Mouse (Mus musculus): ENCODE results near the gene Astn2.

Astn2 gene

GRCm38 (mm10) chr4:65586947-65587346 lies 817.5 kb downstream of the Astn2 start:
- in situ Hi-C loops (cut with MboI, MseI) = loop anchor here in 1 of 2 experiments (25.0 kb wide), 1 partner anchor 1925 kb away; the partner anchor contains the start of gene Gm11214

- in situ Hi-C loops (cut with MboI, MseI) = loop anchor here in 1 of 2 experiments (25.0 kb wide), 1 partner anchor 1918 kb away; the partner anchor contains the start of gene Gm11214
Measured at GRCm38 (mm10) chr4:65580254-65580653, 824.2 kb downstream of the Astn2 start.

GRCm38 (mm10) chr4:65565493-65565892 lies 838.9 kb downstream of the Astn2 start:
- in situ Hi-C loops (cut with MboI, MseI) = no loop called here

- in situ Hi-C loops (cut with MboI, MseI) = no loop called here
Measured at GRCm38 (mm10) chr4:65548561-65548960, 855.9 kb downstream of the Astn2 start.

GRCm38 (mm10) chr4:65545582-65545981 lies 858.8 kb downstream of the Astn2 start:
- in situ Hi-C loops (cut with MboI, MseI) = no loop called here

GRCm38 (mm10) chr4:65532071-65532736 lies 872.2 kb downstream of the Astn2 start:
- in situ Hi-C loops (cut with MboI, MseI) = no loop called here

GRCm38 (mm10) chr4:65531621-65532020 lies 872.8 kb downstream of the Astn2 start:
- in situ Hi-C loops (cut with MboI, MseI) = no loop called here

- in situ Hi-C loops (cut with MboI, MseI) = no loop called here
Measured at GRCm38 (mm10) chr4:65530901-65531300, 873.5 kb downstream of the Astn2 start.

- in situ Hi-C loops (cut with MboI, MseI) = no loop called here
Measured at GRCm38 (mm10) chr4:65508101-65508500, 896.3 kb downstream of the Astn2 start.

- in situ Hi-C loops (cut with MboI, MseI) = no loop called here
Measured at GRCm38 (mm10) chr4:65506870-65507269, 897.5 kb downstream of the Astn2 start.

GRCm38 (mm10) chr4:65496463-65496834 lies 908.0 kb downstream of the Astn2 start:
- in situ Hi-C loops (cut with MboI, MseI) = no loop called here

- in situ Hi-C loops (cut with MboI, MseI) = no loop called here
Measured at GRCm38 (mm10) chr4:65495705-65496462, 908.5 kb downstream of the Astn2 start.

GRCm38 (mm10) chr4:65491541-65491940 lies 912.9 kb downstream of the Astn2 start:
- in situ Hi-C loops (cut with MboI, MseI) = no loop called here

- in situ Hi-C loops (cut with MboI, MseI) = no loop called here
Measured at GRCm38 (mm10) chr4:65489711-65490110, 914.7 kb downstream of the Astn2 start.

- in situ Hi-C loops (cut with MboI, MseI) = no loop called here
Measured at GRCm38 (mm10) chr4:65481632-65482031, 922.8 kb downstream of the Astn2 start.

GRCm38 (mm10) chr4:65477106-65477505 lies 927.3 kb downstream of the Astn2 start:
- in situ Hi-C loops (cut with MboI, MseI) = loop anchor here in 1 of 2 experiments (10.0 kb wide), 1 partner anchor 1928 kb away; no protein-coding TSS in a partner anchor

GRCm38 (mm10) chr4:65475925-65476560 lies 928.4 kb downstream of the Astn2 start:
- in situ Hi-C loops (cut with MboI, MseI) = loop anchor here in 1 of 2 experiments (10.0 kb wide), 1 partner anchor 1929 kb away; no protein-coding TSS in a partner anchor

- in situ Hi-C loops (cut with MboI, MseI) = loop anchor here in 1 of 2 experiments (10.0 kb wide), 1 partner anchor 1932 kb away; no protein-coding TSS in a partner anchor
Measured at GRCm38 (mm10) chr4:65473141-65473540, 931.3 kb downstream of the Astn2 start.

GRCm38 (mm10) chr4:65449171-65449570 lies 955.2 kb downstream of the Astn2 start:
- in situ Hi-C loops (cut with MboI, MseI) = no loop called here

- in situ Hi-C loops (cut with MboI, MseI) = no loop called here
Measured at GRCm38 (mm10) chr4:65441746-65442145, 962.7 kb downstream of the Astn2 start.

- in situ Hi-C loops (cut with MboI, MseI) = loop anchor here in 1 of 2 experiments (10.0 kb wide), 1 partner anchor 186 kb away; no protein-coding TSS in a partner anchor
Measured at GRCm38 (mm10) chr4:65430804-65431203, 973.6 kb downstream of the Astn2 start.

GRCm38 (mm10) chr4:65427480-65427879 lies 976.9 kb downstream of the Astn2 start:
- in situ Hi-C loops (cut with MboI, MseI) = no loop called here

All from T-helper 17 cell (primary cell).